Mouse (Mus musculus): ENCODE data around the gene Caskin1. TPM values are rescaled to one million over a fixed set of nuclear protein-coding genes. Genes with fewer than 3 reads are reported as not detected.

Gene Caskin1
- polyA plus RNA-seq, 1 experiment from 2014 or later: 32.8 TPM

DNA sequence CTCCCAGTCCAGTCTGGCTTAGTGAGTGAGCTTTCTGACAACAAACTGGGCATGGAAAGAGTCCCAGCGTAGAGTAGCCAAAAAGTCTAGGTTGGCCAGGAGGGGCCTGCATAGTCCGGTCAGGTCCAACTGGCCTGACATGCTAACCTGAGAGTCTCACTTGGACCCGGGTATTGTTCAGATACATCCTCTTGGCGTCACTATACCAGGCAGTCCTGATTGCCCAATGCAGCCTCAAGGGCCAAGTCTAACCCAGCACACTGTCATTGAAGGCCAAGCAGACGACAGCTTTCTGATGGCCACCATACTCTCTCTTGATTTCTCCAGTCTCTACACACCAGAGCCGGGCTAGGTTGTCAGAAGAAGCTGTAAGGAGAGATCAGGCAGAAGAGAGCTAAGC lies 12.8 kb upstream of the Caskin1 start:
- Histone ChIP-seq H3K9ac (no peak overlapping the region), H3K4me3 (no peak overlapping the region), H3K27ac (no peak overlapping the region), H3K9me3 (no peaks in the 10 kb centered on the region), H3K4me1 (replicated peaks) (peaks cover 63% of the 10 kb centered on the region), H3K36me3 (peaks cover 39% of the 10 kb centered on the region), H3K27me3 (no peaks in the 10 kb centered on the region), H3K4me2 (no peak overlapping the region)
- WGBS: 91% methylated on average over 6 of the region's 6 CpGs
- ATAC-seq (ENCODE audit: low FRiP score): no peak

DNA sequence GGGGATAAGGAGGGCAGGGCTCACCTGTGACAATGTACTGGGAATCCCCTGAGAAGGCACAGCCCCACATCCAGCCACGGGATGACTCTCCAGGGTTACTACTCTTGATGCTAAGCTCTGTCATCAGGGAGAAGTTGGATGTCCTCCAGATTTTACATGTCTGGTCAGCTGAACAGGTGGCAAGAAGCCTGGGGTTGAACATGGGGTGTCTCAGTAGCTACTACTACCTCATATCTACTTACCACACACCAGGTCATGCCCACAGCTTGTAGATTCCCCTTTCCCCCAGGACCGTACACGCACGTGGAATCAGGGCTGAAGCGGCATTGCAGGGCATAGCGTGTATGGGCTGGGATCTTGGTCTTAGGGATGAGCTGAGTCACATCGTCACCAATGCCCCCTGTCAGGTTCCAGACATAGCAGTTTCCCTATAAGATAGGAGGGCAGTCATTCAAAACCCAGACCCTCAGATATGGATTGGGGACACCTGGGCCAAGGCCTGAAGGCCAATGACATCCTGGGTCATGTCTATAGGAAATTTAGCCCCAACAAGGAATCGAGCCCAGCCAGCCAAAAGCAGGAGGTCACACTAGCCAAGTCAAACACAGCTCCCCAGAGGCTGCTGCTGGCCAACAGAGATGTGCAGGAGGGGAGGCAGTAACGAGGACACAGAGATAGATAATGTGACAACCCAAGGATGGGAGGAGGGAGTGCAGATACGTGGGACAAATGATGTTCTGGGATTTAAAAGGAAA lies 12.2 kb upstream of the Caskin1 start:
- H3K36me3 ChIP-seq: peaks cover 39% of the 10 kb centered on the region
- peaks cover 57% of the 10 kb centered on the region for H3K4me1 ChIP-seq (replicated peaks)
- no peaks in the 10 kb centered on the region for H3K9me3 ChIP-seq

DNA sequence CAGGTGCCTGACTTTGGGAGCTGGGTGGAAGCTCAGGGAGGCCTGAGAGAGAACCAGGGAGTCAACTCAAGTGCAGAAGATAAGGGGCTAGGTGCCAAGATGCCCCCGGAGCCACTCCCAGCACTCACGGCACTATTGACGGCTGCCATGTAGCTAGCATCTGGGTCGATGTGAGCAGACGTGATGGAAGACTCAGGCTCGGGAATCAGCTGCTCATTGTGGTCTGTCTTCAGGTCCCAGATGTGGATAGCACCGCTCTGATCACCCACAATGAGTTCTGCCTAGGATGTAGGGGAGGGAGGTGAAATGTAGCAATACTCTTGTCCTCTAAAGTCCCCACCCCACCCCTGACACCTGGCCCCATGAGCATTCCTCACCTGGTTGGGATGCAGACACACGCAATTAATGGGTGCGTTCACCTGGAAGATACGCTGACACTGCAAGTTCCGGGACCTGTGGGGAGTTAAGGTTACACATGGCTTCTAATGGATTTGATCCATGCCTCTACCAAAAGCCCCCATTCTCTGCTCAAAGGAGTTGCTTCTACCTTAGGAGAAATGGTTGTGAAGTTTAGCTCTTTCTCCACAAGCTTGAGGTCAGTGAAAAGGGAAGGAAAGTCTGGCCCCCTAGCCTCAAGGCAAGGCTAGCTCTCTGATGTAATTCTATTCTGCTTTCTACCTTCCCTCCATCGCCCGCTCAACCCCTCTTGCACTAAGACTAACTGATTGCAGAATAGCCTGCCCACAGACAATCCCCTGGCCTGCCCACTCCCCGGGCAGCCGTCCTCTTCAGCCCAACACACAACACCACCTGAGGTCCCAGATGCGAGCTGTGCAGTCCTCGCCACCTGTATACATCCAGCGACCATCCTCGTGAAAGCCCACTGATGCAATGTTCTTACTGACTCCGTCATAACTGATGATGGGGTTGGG lies 11.1 kb upstream of the Caskin1 start:
- Histone ChIP-seq H3K4me1 (replicated peaks) (peaks cover 46% of the 10 kb centered on the region), H3K36me3 (peaks cover 39% of the 10 kb centered on the region), H3K4me3 (0 out of 2 replicates have a peak overlapping the region, but pooled peaks have one; percentile 74), H3K9me3 (no peaks in the 10 kb centered on the region), H3K4me2 (peak overlapping the region; percentile 73), H3K27ac (no peak overlapping the region), H3K27me3 (no peaks in the 10 kb centered on the region), H3K9ac (peak overlapping the region; percentile 86)
- ATAC-seq (ENCODE audit: low FRiP score): no peak
- 93% methylated on average over 20 of the region's 20 CpGs for WGBS

More for the DNA sequence above, 12.2 kb upstream of the Caskin1 start:
- Histone ChIP-seq H3K27ac (no peak overlapping the region), H3K4me2 (no peak overlapping the region), H3K9ac (0 out of 2 replicates have a peak overlapping the region, but pooled peaks have one; percentile 19), H3K27me3 (no peaks in the 10 kb centered on the region), H3K4me3 (no peak overlapping the region)
- WGBS: 90% methylated on average over 10 of the region's 10 CpGs
- no peak for ATAC-seq (ENCODE audit: low FRiP score)

DNA sequence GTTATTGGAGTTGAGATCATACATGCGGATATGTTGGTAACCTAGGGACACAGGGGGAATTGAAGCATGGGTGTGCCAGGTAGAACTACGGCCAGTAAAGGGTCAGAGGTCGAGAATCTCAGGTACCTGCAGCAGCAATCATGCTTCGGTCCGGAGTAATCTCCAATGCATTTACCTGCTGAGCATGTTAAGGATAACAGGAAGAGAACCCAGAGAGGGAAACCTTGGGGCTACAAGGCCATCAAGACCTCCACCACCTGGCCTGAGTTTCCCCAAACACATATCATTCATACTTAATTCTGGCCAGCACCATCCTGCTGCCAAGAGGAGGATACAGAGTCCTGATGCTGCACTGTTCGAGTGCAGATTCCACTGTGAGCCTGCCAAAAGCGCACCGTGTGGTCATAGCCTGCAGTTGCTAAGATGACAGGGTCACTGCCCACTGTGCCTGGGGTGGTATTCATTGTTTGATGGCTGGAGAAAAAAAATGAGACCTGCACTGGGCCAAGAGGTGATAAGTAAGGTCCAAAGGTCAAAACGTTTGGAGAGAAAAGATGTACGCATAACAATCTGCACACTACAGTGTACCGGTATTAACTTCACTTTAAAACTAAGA lies 10.3 kb upstream of the Caskin1 start:
- H3K4me1 ChIP-seq (replicated peaks): peaks cover 38% of the 10 kb centered on the region
- H3K36me3 ChIP-seq: peaks cover 39% of the 10 kb centered on the region
- peak overlapping the region; percentile 74 for H3K4me3 ChIP-seq
- 54% methylated on average over 11 of the region's 11 CpGs for WGBS
- no peaks in the 10 kb centered on the region for H3K27me3 ChIP-seq
- peak; percentile 12; the same call in 1 of the 2 replicates for ATAC-seq (ENCODE audit: low FRiP score)
- H3K4me2 ChIP-seq: peak overlapping the region; percentile 73
- peak overlapping the region; percentile 98 for H3K27ac ChIP-seq
- H3K9me3 ChIP-seq: no peaks in the 10 kb centered on the region
- peak overlapping the region; percentile 86 for H3K9ac ChIP-seq

DNA sequence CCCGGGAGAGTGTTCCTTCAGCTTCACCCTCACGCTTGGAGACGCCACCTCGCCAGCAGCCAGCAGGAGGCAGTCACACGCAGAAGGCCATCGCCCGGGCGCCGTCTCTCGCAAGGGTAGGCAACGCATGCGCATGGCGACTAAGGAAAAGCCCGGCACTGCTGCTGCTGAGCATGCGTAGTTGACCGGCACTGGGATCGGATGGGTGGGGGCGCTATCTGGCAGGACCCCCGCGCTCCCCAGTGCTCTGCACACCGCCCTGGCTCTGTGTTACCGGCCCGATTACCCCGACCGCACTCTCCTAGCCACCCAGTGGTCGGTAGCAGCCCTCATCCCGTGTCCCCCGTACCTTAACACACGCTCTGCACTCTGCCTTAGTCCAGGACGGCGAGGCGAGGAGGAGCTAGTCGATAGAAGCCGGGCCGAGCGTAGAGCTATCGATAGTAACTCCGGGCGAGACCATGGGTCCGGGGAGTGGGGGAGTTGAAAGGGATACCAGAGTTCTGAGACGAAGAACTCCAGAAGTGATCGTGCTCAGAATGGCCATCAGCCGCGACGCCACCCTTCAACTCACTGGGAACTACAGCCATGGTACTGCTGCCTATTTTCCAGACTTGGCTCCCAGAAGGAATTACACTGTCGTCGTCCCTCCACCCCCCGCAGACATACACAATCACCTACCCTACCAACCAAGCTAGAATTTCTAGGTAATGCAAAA lies 9.6 kb upstream of the Caskin1 start, which contains the start of gene Mlst8:
TSS of gene Mlst8 (minus strand) at position 416 of the 718 bp plus-strand sequence.
- Histone ChIP-seq H3K9ac (peak within 1 kb of the TSS; percentile 86), H3K9me3 (no peaks in the 10 kb centered on the region), H3K27ac (peak within 1 kb of the TSS; percentile 98), H3K36me3 (peaks cover 35% of the 10 kb centered on the region), H3K27me3 (no peaks in the 10 kb centered on the region), H3K4me2 (peak within 1 kb of the TSS; percentile 73), H3K4me1 (replicated peaks) (peaks cover 32% of the 10 kb centered on the region), H3K4me3 (peak within 1 kb of the TSS; percentile 74)
- under 1% methylated on average over 48 of the region's 48 CpGs for WGBS
- peak; percentile 93 for ATAC-seq (ENCODE audit: low FRiP score)

DNA sequence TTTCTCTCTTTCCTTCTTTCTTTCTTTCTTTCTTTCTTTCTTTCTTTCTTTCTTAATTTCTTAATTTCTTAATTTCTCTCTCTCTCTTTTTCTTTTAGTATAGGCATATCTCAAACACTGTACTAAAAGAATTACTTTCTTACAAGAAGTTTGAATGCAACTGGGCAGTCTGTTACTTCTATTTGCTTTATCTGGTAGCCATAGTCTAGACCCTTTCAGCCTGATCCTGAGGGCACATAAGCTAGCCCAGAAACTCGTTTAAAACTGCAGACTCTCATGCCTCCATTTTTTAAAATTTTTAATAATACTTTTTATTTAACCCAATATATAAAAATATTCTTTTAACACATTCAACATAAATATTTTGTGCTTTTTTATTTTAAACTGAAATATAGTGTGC lies 9.0 kb upstream of the Caskin1 start:
- WGBS: 33% methylated on average over 1 of the region's 1 CpGs
- no peak overlapping the region for H3K9ac ChIP-seq
- H3K9me3 ChIP-seq: no peaks in the 10 kb centered on the region
- ATAC-seq (ENCODE audit: low FRiP score): no peak
- peak overlapping the region; percentile 73; the same call in 1 of the 2 replicates for H3K4me2 ChIP-seq
- H3K4me1 ChIP-seq (replicated peaks): peaks cover 25% of the 10 kb centered on the region
- peaks cover 29% of the 10 kb centered on the region for H3K36me3 ChIP-seq
- H3K27ac ChIP-seq: no peak overlapping the region
- H3K27me3 ChIP-seq: no peaks in the 10 kb centered on the region
- peak overlapping the region; percentile 74 for H3K4me3 ChIP-seq

DNA sequence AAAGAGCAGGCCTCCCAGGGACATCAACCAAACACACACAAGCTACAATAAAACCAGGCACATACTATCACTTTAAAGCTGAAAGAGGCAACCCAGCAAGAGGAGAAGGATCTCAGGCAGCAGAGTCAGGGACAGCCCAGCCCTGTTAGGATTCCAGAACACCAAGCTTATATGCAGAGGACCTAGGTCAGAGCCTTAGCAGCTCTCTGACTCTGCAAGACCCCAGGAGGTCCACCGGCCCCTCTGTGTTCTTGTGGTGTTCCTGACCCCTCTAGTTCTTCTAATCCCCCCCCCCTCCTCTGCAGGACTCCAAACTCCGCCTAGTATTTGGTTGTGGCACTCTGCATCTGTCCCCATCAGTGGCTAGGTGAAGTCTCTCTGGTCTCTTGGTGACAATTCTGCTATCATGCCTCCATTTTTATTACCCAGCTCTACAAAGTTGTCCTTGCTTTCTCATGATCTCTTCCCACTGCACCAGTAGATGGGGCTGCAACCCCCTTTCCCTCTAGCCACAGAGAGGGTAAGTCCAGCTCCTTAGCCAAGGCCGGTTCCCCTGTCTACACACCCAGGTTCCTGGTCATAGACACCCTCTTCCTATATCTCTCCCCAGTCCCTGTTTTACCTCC lies 8.1 kb upstream of the Caskin1 start:
- WGBS: 41% methylated on average over 3 of the region's 3 CpGs
- Histone ChIP-seq H3K9me3 (no peaks in the 10 kb centered on the region), H3K27me3 (no peaks in the 10 kb centered on the region), H3K4me3 (no peak overlapping the region), H3K9ac (no peak overlapping the region), H3K4me1 (replicated peaks) (peaks cover 25% of the 10 kb centered on the region), H3K4me2 (0 out of 2 replicates have a peak overlapping the region, but pooled peaks have one; percentile 8), H3K36me3 (peaks cover 20% of the 10 kb centered on the region), H3K27ac (peak overlapping the region; percentile 18; the same call in 1 of the 2 replicates)
- ATAC-seq (ENCODE audit: low FRiP score): no peak

DNA sequence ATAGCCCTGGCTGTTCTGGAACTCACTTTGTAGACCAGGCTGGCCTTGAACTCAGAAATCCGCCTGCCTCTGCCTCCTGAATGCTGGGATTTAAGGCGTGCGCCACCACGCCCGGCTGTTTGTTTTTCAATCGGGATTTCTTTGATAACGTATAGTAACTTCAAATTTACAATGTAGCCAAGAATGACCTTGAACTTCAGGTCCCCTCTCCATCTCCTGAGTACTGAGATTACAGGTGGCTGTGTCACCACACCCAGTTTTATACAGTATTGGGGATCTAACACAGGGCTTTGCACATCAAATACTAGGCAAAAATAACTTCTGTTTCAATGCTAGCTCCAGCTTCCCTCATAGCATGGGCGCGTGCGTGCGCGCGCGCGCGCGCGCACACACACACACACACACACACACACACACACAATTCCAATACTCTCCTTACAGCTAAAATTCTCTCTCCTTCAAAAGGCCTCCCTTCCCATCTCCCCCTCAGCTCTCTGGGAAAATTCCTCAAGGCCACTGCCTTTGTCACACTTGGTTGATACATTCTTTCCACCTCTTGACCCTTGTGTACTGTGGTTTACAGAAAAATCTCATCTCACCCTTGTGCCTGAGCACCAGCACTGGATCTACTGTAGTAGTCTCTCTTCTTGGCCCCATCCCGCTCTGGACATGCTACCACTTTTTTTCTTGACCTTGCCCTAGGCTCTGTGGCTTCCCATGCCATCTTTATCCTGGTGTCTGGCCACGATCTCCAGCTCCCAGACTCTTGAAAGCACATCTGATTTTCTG lies 7.2 kb upstream of the Caskin1 start:
- Histone ChIP-seq H3K4me2 (no peak overlapping the region), H3K4me1 (replicated peaks) (peaks cover 31% of the 10 kb centered on the region), H3K9me3 (no peaks in the 10 kb centered on the region), H3K9ac (no peak overlapping the region), H3K36me3 (peaks cover 11% of the 10 kb centered on the region), H3K4me3 (no peak overlapping the region), H3K27ac (no peak overlapping the region), H3K27me3 (no peaks in the 10 kb centered on the region)
- no peak for ATAC-seq (ENCODE audit: low FRiP score)
- WGBS: 95% methylated on average over 20 of the region's 20 CpGs

DNA sequence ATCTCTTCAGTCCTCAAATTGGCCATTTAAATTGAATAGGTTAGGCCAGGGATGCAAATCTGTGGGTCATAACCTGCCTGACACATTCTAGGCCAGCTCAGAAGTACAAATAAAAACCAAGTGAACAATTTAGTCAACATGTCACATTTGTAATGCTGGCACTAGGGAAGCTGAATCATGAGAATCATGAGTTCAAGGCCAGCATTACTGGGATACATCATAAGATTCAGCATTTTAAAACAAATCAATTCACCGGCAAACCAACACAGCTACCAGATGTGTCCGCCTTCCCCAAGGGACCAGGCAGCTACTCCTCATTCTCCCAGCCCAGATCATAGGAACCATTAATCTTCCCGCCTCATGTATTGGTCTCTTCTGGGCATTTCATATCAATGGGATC lies 4.9 kb upstream of the Caskin1 start:
- Histone ChIP-seq H3K9me3 (no peaks in the 10 kb centered on the region), H3K27ac (no peak overlapping the region), H3K36me3 (no peaks in the 10 kb centered on the region), H3K4me2 (no peak overlapping the region), H3K9ac (no peak overlapping the region), H3K4me3 (no peak overlapping the region), H3K27me3 (0 out of 2 replicates have a peak, but pooled peaks cover 4% of the 10 kb centered on the region), H3K4me1 (replicated peaks) (peaks cover 28% of the 10 kb centered on the region)
- WGBS: 64% methylated on average over 3 of the region's 3 CpGs
- no peak for ATAC-seq (ENCODE audit: low FRiP score)

DNA sequence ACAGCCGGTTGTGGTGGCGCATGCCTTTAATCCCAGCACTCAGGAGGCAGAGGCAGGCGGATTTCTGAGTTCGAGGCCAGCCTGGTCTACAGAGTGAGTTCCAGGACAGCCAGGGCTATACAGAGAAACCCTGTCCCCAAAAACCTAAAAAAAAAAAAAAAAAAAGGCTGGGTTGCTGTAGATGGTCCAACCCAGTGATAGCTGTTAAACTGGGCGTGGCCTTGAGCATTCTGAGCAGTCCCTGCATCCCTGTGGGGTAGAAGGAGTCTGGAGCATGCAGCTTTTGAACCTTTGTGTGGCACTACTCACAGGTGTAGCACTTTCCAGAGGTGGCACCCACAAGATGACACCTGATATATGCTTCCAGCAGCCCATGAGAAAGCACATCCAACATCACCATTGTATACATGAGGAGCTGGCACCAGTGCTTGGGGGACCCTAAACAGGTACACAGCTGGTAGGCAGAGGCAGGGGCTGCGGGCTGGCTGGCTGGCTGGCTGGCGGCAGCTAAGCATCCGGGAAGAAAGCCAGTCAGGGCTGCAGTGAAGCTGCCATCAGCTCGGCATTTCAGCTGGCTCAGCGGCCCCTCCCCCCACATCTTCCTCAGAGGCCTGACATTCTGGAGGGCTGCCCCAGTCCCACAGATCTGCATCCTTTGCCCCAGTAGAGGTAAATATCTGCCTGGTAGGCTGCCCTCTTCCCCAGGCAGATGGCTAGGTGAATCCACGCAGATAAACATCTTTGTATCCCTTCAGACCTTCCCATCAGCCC lies 3.1 kb upstream of the Caskin1 start:
- no peaks in the 10 kb centered on the region for H3K36me3 ChIP-seq
- H3K9ac ChIP-seq: peak overlapping the region; percentile 58
- H3K4me3 ChIP-seq: no peak overlapping the region
- peak overlapping the region; percentile 85 for H3K27ac ChIP-seq
- 0 out of 2 replicates have a peak, but pooled peaks cover 4% of the 10 kb centered on the region for H3K27me3 ChIP-seq
- H3K9me3 ChIP-seq: no peaks in the 10 kb centered on the region
- peak overlapping the region; percentile 21; the same call in 1 of the 2 replicates for H3K4me2 ChIP-seq
- peaks cover 33% of the 10 kb centered on the region for H3K4me1 ChIP-seq (replicated peaks)
- 46% methylated on average over 10 of the region's 11 CpGs for WGBS
- no peak for ATAC-seq (ENCODE audit: low FRiP score)

All from hindbrain, embryonic 13.5 days (tissue).